Mouse (Mus musculus) liver, embryonic 11.5 days (tissue): ENCODE data around the gene Gm826. TPM values are rescaled to one million over a fixed set of nuclear protein-coding genes. Genes with fewer than 3 reads are reported as not detected.

Experiments
- ATAC-seq: fragments of 200-750 bp; cut with Nextera tagmentation; replicated peaks from 2 replicates; pipeline ENCODE4 v1.8.0; 2017; ENCODE audit warnings: moderate number of reproducible peaks, mild to moderate bottlenecking, moderate TSS enrichment, moderate library complexity; ENCODE audit not compliant: low FRiP score
- DNase-seq: peaks from one replicate; pipeline ENCODE4 v3.0.0-alpha.2; 2017; ENCODE audit warnings: low spot score
- H3K27ac ChIP-seq: fragments of 300-500 bp; sonication (generic); 2 replicates; pipeline ENCODE4 v1.5.1; 2014; ENCODE audit warnings: mild to moderate bottlenecking, low read depth, low read length, control low read depth
- H3K27me3 ChIP-seq: fragments of 300-500 bp; sonication (generic); replicated peaks from 2 replicates; pipeline ENCODE4 v1.6.1; 2014; ENCODE audit warnings: low read length, mixed read lengths; ENCODE audit not compliant: control insufficient read depth, insufficient read depth
- H3K36me3 ChIP-seq: fragments of 300-500 bp; sonication (generic); 2 replicates; pipeline ENCODE4 v1.6.1; 2014; ENCODE audit warnings: mild to moderate bottlenecking, low read length, moderate library complexity, mixed read lengths; ENCODE audit not compliant: control insufficient read depth, insufficient read depth
- H3K4me1 ChIP-seq: fragments of 300-500 bp; sonication (generic); replicated peaks from 2 replicates; pipeline ENCODE4 v1.6.1; 2014; ENCODE audit warnings: low read length, mixed read lengths; ENCODE audit not compliant: control insufficient read depth, insufficient read depth
- H3K4me2 ChIP-seq: fragments of 300-500 bp; sonication (generic); 2 replicates; pipeline ENCODE4 v1.6.1; 2014; ENCODE audit warnings: mild to moderate bottlenecking, control low read depth, moderate library complexity
- H3K4me3 ChIP-seq: fragments of 300-500 bp; sonication (generic); 2 replicates; pipeline ENCODE4 v1.5.1; 2014; ENCODE audit warnings: low read depth, low read length, control low read depth
- H3K9ac ChIP-seq: fragments of 300-500 bp; sonication (generic); 2 replicates; pipeline ENCODE4 v1.6.1; 2014; ENCODE audit warnings: low read depth, low read length, control low read depth
- H3K9me3 ChIP-seq: fragments of 300-500 bp; sonication (generic); 2 replicates; pipeline ENCODE4 v1.6.1; 2016; ENCODE audit warnings: low read length, inconsistent platforms, mixed read lengths; ENCODE audit not compliant: control insufficient read depth
- WGBS: fragments of 180-500 bp; shearing (Covaris S2); extraction: QIAGEN DNeasy Blood & Tissue Kit; methylation state at CpG from one replicate; pipeline ENCODE4 v1.1.7; 2014; 5-methylcytosine and 5-hydroxymethylcytosine counted together
- polyA plus RNA-seq: library from polyadenylated mRNA; unstranded; fragments of >200 nt; fragmentation: Nextera tagmentation; extraction: Ambion mirVana; gene quantifications from 2 replicates; pipeline ENCODE4 v1.2.1, GENCODE M21; 2014

The Gm826 gene
- polyA plus RNA-seq, 1 experiment from 2014 or later: 8.4 TPM

- Histone ChIP-seq H3K4me1 (peaks cover under 1% of the 10 kb centered on the region; the same call in 1 of the 2 replicates), H3K9ac (no peak overlapping the region), H3K27ac (no peak overlapping the region), H3K27me3 (no peaks in the 10 kb centered on the region), H3K4me3 (no peak overlapping the region), H3K9me3 (no peaks in the 10 kb centered on the region), H3K36me3 (no peaks in the 10 kb centered on the region), H3K4me2 (no peak overlapping the region)
- no peak for DNase-seq
- no peak for ATAC-seq
- 33% methylated on average over 4 of the region's 4 CpGs for WGBS
Measured at GRCm38 (mm10) chr2:160321829-160322228, 12.1 kb downstream of the Gm826 start.

- DNase-seq (no peak), ATAC-seq (no peak)
- WGBS: 38% methylated on average over 4 of the region's 4 CpGs
- Histone ChIP-seq H3K9ac (no peak overlapping the region), H3K4me2 (no peak overlapping the region), H3K4me3 (no peak overlapping the region), H3K4me1 (no peaks in the 10 kb centered on the region), H3K27me3 (no peaks in the 10 kb centered on the region), H3K36me3 (no peaks in the 10 kb centered on the region), H3K27ac (no peak overlapping the region), H3K9me3 (no peaks in the 10 kb centered on the region)
Measured at GRCm38 (mm10) chr2:160318255-160318654, 15.7 kb downstream of the Gm826 start.

GRCm38 (mm10) chr2:160313595-160314007 lies 20.4 kb downstream of the Gm826 start:
- H3K27me3 ChIP-seq: no peaks in the 10 kb centered on the region
- ATAC-seq (peak; percentile 39; the same call in 1 of the 2 replicates), DNase-seq (no peak)
- WGBS: 51% methylated on average over 12 of the region's 12 CpGs
- no peak overlapping the region for H3K4me3 ChIP-seq
- no peaks in the 10 kb centered on the region for H3K9me3 ChIP-seq
- H3K9ac ChIP-seq: no peak overlapping the region
- H3K4me1 ChIP-seq: no peaks in the 10 kb centered on the region
- H3K27ac ChIP-seq: no peak overlapping the region
- H3K4me2 ChIP-seq: no peak overlapping the region
- no peaks in the 10 kb centered on the region for H3K36me3 ChIP-seq

- Histone ChIP-seq H3K4me3 (no peak overlapping the region), H3K9ac (no peak overlapping the region), H3K4me2 (no peak overlapping the region), H3K27me3 (no peaks in the 10 kb centered on the region), H3K36me3 (no peaks in the 10 kb centered on the region), H3K27ac (no peak overlapping the region), H3K4me1 (no peaks in the 10 kb centered on the region), H3K9me3 (no peaks in the 10 kb centered on the region)
- WGBS: 77% methylated on average over 3 of the region's 3 CpGs
- DNase-seq: no peak
- no peak for ATAC-seq
Measured at GRCm38 (mm10) chr2:160305070-160305469, 28.9 kb downstream of the Gm826 start.

GRCm38 (mm10) chr2:160303992-160304391 lies 30.0 kb downstream of the Gm826 start:
- Histone ChIP-seq H3K27me3 (no peaks in the 10 kb centered on the region), H3K36me3 (no peaks in the 10 kb centered on the region), H3K4me2 (no peak overlapping the region), H3K27ac (no peak overlapping the region), H3K9ac (no peak overlapping the region), H3K4me3 (no peak overlapping the region), H3K9me3 (no peaks in the 10 kb centered on the region), H3K4me1 (no peaks in the 10 kb centered on the region)
- DNase-seq: no peak
- 59% methylated on average over 2 of the region's 2 CpGs for WGBS
- no peak for ATAC-seq

GRCm38 (mm10) chr2:160302013-160302412 lies 31.9 kb downstream of the Gm826 start:
- H3K4me2 ChIP-seq: no peak overlapping the region
- no peak overlapping the region for H3K27ac ChIP-seq
- H3K27me3 ChIP-seq: no peaks in the 10 kb centered on the region
- ATAC-seq (no peak), DNase-seq (no peak)
- no peaks in the 10 kb centered on the region for H3K4me1 ChIP-seq
- no peaks in the 10 kb centered on the region for H3K36me3 ChIP-seq
- no peak overlapping the region for H3K4me3 ChIP-seq
- WGBS: 44% methylated on average over 4 of the region's 4 CpGs
- H3K9me3 ChIP-seq: no peaks in the 10 kb centered on the region
- no peak overlapping the region for H3K9ac ChIP-seq

GRCm38 (mm10) chr2:160298586-160298985 lies 35.4 kb downstream of the Gm826 start:
- no peaks in the 10 kb centered on the region for H3K36me3 ChIP-seq
- no peak for ATAC-seq
- H3K9ac ChIP-seq: no peak overlapping the region
- no peak for DNase-seq
- H3K27ac ChIP-seq: no peak overlapping the region
- H3K4me1 ChIP-seq: no peaks in the 10 kb centered on the region
- no peak overlapping the region for H3K4me2 ChIP-seq
- H3K27me3 ChIP-seq: no peaks in the 10 kb centered on the region
- no peaks in the 10 kb centered on the region for H3K9me3 ChIP-seq
- no peak overlapping the region for H3K4me3 ChIP-seq

GRCm38 (mm10) chr2:160288538-160289151 lies 45.3 kb downstream of the Gm826 start:
- H3K27ac ChIP-seq: no peak overlapping the region
- H3K4me1 ChIP-seq: no peaks in the 10 kb centered on the region
- DNase-seq: no peak
- 69% methylated on average over 10 of the region's 10 CpGs for WGBS
- no peak overlapping the region for H3K9ac ChIP-seq
- H3K4me2 ChIP-seq: no peak overlapping the region
- H3K4me3 ChIP-seq: no peak overlapping the region
- no peaks in the 10 kb centered on the region for H3K36me3 ChIP-seq
- no peaks in the 10 kb centered on the region for H3K9me3 ChIP-seq
- ATAC-seq: no peak
- H3K27me3 ChIP-seq: no peaks in the 10 kb centered on the region

GRCm38 (mm10) chr2:160275959-160276657 lies 57.9 kb downstream of the Gm826 start:
- Histone ChIP-seq H3K4me2 (no peak overlapping the region), H3K9ac (no peak overlapping the region), H3K27me3 (no peaks in the 10 kb centered on the region), H3K4me1 (no peaks in the 10 kb centered on the region), H3K9me3 (no peaks in the 10 kb centered on the region), H3K4me3 (no peak overlapping the region), H3K36me3 (no peaks in the 10 kb centered on the region), H3K27ac (no peak overlapping the region)
- 66% methylated on average over 5 of the region's 5 CpGs for WGBS
- DNase-seq: no peak
- ATAC-seq: no peak
